ENCODE assay signal across 17 mouse cellular contexts in genomic region chr2:18794261-18794660, GRCm38 (mm10).
"Had no signal": no experiment of that assay in that cellular context is flagged by ENCODE, and none has a peak within 500 bp of the region (broad histone marks: within the 10 kb centered on the region; RNA-seq: fewer than 3 reads in every experiment).

No protein-coding gene starts in this region.

- H3K9ac ChIP-seq: liver, embryonic 13.5 days; neural tube, embryonic 12.5 days; neural tube, embryonic 15.5 days; stomach, embryonic 15.5 days had no signal

- H3K27me3 ChIP-seq: neural tube, embryonic 12.5 days; neural tube, embryonic 15.5 days; stomach, embryonic 15.5 days had no signal

- H3K9me3 ChIP-seq: liver, embryonic 13.5 days; neural tube, embryonic 12.5 days; neural tube, embryonic 15.5 days; stomach, embryonic 15.5 days had no signal

- DNase-seq: kidney, postnatal 36 days; layer of hippocampus, postnatal 36 days; liver, embryonic 13.5 days; lung, adult 2 months; lung, postnatal 14 days; lung, postnatal 4 days; midbrain, embryonic 14.5 days; retina, postnatal 1 day; right cerebral cortex, postnatal 25 days; spleen, adult 18-20 months; thymus, postnatal 4 days had no signal

- H3K36me3 ChIP-seq: liver, embryonic 13.5 days; neural tube, embryonic 12.5 days; neural tube, embryonic 15.5 days; stomach, embryonic 15.5 days had no signal

- H3K4me2 ChIP-seq: liver, embryonic 13.5 days; midbrain, embryonic 11.5 days; neural tube, embryonic 12.5 days; neural tube, embryonic 15.5 days; stomach, embryonic 15.5 days had no signal

- H3K4me3 ChIP-seq: left cerebral cortex, adult 2 months; liver, embryonic 13.5 days; neural tube, embryonic 12.5 days; neural tube, embryonic 15.5 days; stomach, embryonic 15.5 days had no signal

- H3K27ac ChIP-seq: kidney, postnatal 0 days; left cerebral cortex, adult 2 months; liver, embryonic 13.5 days; neural tube, embryonic 12.5 days; neural tube, embryonic 15.5 days; stomach, embryonic 15.5 days had no signal

- H3K4me1 ChIP-seq: liver, embryonic 13.5 days; neural tube, embryonic 12.5 days; stomach, embryonic 15.5 days had no signal
